Mouse (Mus musculus): ENCODE measurements around the gene Syncrip. TPM values are rescaled to one million over a fixed set of nuclear protein-coding genes. Genes with fewer than 3 reads are reported as not detected.

Syncrip gene
- total and polyA plus RNA-seq, 3 experiments: 125 to 162 (median 153) TPM

DNA sequence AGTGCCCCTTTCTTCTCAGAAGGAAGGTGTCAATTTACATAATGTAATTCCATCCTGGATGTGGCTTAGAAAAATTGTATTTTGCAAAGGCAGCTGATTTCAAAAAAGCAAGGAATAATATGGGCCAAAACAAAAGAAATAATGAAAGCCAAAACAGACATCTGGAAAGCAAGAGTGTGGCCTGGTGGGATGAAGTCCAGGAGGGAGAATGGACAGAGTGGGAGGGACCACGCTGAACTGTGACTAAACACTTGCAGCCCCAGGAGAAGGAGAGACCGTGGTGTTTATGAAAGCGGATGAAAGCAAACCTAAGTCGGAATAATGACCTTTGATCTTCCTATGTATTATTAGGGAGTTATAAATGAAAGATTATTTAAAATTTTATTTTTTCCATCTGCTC, 45.6 kb upstream of the Syncrip start:
- Histone ChIP-seq H3K4me1 (ENCODE audit: control insufficient read depth in 1 of 2, insufficient read depth in 2 of 2, low read length in 2 of 2) (peaks cover 2 to 9% of the 10 kb centered on the region in 2 experiments), H3K9ac (ENCODE audit: control insufficient read depth, low read depth, low read length, poor library complexity, severe bottlenecking) (no peak overlapping the region), H3K36me3 (ENCODE audit: control insufficient read depth in 1 of 2, insufficient read depth in 2 of 2, low read length in 2 of 2) (peaks cover 0 to 22% of the 10 kb centered on the region in 2 experiments; a peak in 2 of 4 replicates), H3K79me2 (ENCODE audit: control insufficient read depth, insufficient read depth, low read length, poor library complexity) (peaks cover 5% of the 10 kb centered on the region), H3K4me3 (ENCODE audit: control insufficient read depth in 1 of 2, insufficient read depth in 1 of 2, low read depth in 2 of 2, low read length in 2 of 2) (no peak overlapping the region), H3K9me3 (replicated peaks; ENCODE audit: insufficient read depth, low read length) (no peaks in the 10 kb centered on the region), H3K27ac (ENCODE audit: control insufficient read depth, low read depth, low read length) (no peak overlapping the region), H3K27me3 (ENCODE audit: control insufficient read depth in 1 of 2, insufficient read depth in 2 of 2, low read length in 2 of 2) (no peaks in the 10 kb centered on the region)
- DNase-seq (ENCODE audit: low read depth, low spot score): no peak
- TF ChIP-seq ZKSCAN1 (IDR thresholded peaks at IDR 0.05; ENCODE audit: low read depth, low read length) (no peak), USF2 (IDR thresholded peaks at IDR 0.05; ENCODE audit: borderline replicate concordance in 1 of 2, insufficient read depth in 1 of 2, low read depth in 1 of 2, low read length in 2 of 2) (no peak), JUND (IDR thresholded peaks at IDR 0.05; ENCODE audit: low read depth, low read length) (no peak), GABPA (IDR thresholded peaks at IDR 0.05; ENCODE audit: low read depth, low read length) (no peak), TAL1 (IDR thresholded peaks at IDR 0.05; ENCODE audit: low read length) (no peak), POLR2A (IDR thresholded peaks at IDR 0.05; ENCODE audit: control insufficient read depth in 1 of 2, insufficient read depth in 1 of 2, low read depth in 1 of 2, low read length in 2 of 2, poor library complexity in 1 of 2) (no peak), KAT2A (conservative IDR thresholded peaks at IDR 0.05; ENCODE audit: low read depth, low read length) (no peak), POLR2AphosphoS5 (IDR thresholded peaks at IDR 0.05; ENCODE audit: borderline replicate concordance, low read depth, low read length) (no peak), SIN3A (IDR thresholded peaks at IDR 0.05; ENCODE audit: low read length) (no peak), ETS1 (IDR thresholded peaks at IDR 0.05; ENCODE audit: low read depth, low read length) (no peak), CHD1 (IDR thresholded peaks at IDR 0.05; ENCODE audit: low read depth, low read length) (no peak), UBTF (IDR thresholded peaks at IDR 0.05; ENCODE audit: borderline replicate concordance, insufficient read depth, low read depth, low read length) (no peak), CTCF (IDR thresholded peaks at IDR 0.05 in 2 of 3, conservative IDR thresholded peaks at IDR 0.05 in 1 of 3; ENCODE audit: control insufficient read depth in 1 of 3, insufficient read depth in 1 of 3, low read depth in 2 of 3, low read length in 3 of 3, poor library complexity in 1 of 3, severe bottlenecking in 1 of 3) (no peak), RAD21 (IDR thresholded peaks at IDR 0.05; ENCODE audit: low read depth, low read length) (no peak), MEF2A (IDR thresholded peaks at IDR 0.05; ENCODE audit: extremely low read depth, insufficient replicate concordance, low read depth, low read length, poor library complexity, severe bottlenecking) (no peak), MAFK (IDR thresholded peaks at IDR 0.05; ENCODE audit: borderline replicate concordance, low read depth, low read length) (no peak)

DNA sequence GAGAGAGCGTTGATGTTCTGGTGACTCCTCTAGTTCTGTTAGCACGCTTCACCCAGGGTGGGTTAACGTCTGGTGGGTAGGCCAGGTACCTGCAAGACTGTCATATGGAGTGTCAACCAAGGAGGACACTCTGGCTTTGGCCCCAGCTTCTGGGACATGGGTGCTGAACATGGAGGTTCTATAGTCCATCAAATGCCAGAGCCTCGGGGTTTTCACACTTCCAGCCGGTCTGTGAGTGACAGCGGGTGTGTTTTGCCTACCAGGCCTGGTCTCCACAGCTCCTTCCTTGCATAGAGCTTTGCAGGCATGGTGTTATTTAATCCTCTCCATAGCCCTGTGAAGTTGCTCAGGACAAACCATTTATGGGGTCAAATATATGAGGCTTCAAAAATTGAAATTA, 43.0 kb upstream of the Syncrip start:
- H3K79me2 ChIP-seq (ENCODE audit: control insufficient read depth, insufficient read depth, low read length, poor library complexity): peaks cover 25% of the 10 kb centered on the region
- peaks cover 2 to 13% of the 10 kb centered on the region in 2 experiments for H3K4me1 ChIP-seq (ENCODE audit: control insufficient read depth in 1 of 2, insufficient read depth in 2 of 2, low read length in 2 of 2)
- H3K9ac ChIP-seq (ENCODE audit: control insufficient read depth, low read depth, low read length, poor library complexity, severe bottlenecking): no peak overlapping the region
- DNase-seq (ENCODE audit: low read depth, low spot score): no peak
- no peak for TF ChIP-seq MYB (IDR thresholded peaks at IDR 0.05; ENCODE audit: low read depth, low read length)
- TF ChIP-seq USF1 (IDR thresholded peaks at IDR 0.05; ENCODE audit: low read depth, low read length): no peak
- TF ChIP-seq JUND (IDR thresholded peaks at IDR 0.05; ENCODE audit: low read depth, low read length): no peak
- no peak for TF ChIP-seq ZMIZ1 (IDR thresholded peaks at IDR 0.05; ENCODE audit: low read depth, low read length)
- no peak for TF ChIP-seq POLR2A (IDR thresholded peaks at IDR 0.05; ENCODE audit: control insufficient read depth in 1 of 2, insufficient read depth in 1 of 2, low read depth in 1 of 2, low read length in 2 of 2, poor library complexity in 1 of 2)
- TF ChIP-seq ZKSCAN1 (IDR thresholded peaks at IDR 0.05; ENCODE audit: low read depth, low read length): no peak
- TF ChIP-seq HCFC1 (IDR thresholded peaks at IDR 0.05; ENCODE audit: low read depth, low read length): no peak
- no peak for TF ChIP-seq CTCF (IDR thresholded peaks at IDR 0.05 in 2 of 3, conservative IDR thresholded peaks at IDR 0.05 in 1 of 3; ENCODE audit: control insufficient read depth in 1 of 3, insufficient read depth in 1 of 3, low read depth in 2 of 3, low read length in 3 of 3, poor library complexity in 1 of 3, severe bottlenecking in 1 of 3)
- TF ChIP-seq NELFE (IDR thresholded peaks at IDR 0.05; ENCODE audit: low read depth, low read length): no peak
- TF ChIP-seq E2F4 (IDR thresholded peaks at IDR 0.05; ENCODE audit: borderline replicate concordance, low read depth, low read length): no peak
- no peak for TF ChIP-seq POLR2AphosphoS5 (IDR thresholded peaks at IDR 0.05; ENCODE audit: borderline replicate concordance, low read depth, low read length)
- TF ChIP-seq ZNF384 (IDR thresholded peaks at IDR 0.05; ENCODE audit: low read depth, low read length): no peak
- TF ChIP-seq GABPA (IDR thresholded peaks at IDR 0.05; ENCODE audit: low read depth, low read length): no peak
- TF ChIP-seq CHD1 (IDR thresholded peaks at IDR 0.05; ENCODE audit: low read depth, low read length): no peak
- TF ChIP-seq MYC (IDR thresholded peaks at IDR 0.05; ENCODE audit: low read depth, low read length): no peak
- no peak for TF ChIP-seq EP300 (IDR thresholded peaks at IDR 0.05; ENCODE audit: low read depth in 1 of 2, low read length in 2 of 2)
- TF ChIP-seq MAZ (IDR thresholded peaks at IDR 0.05; ENCODE audit: low read depth, low read length): no peak
- no peaks in the 10 kb centered on the region for H3K27me3 ChIP-seq (ENCODE audit: control insufficient read depth in 1 of 2, insufficient read depth in 2 of 2, low read length in 2 of 2)
- no peak overlapping the region for H3K4me3 ChIP-seq (ENCODE audit: control insufficient read depth in 1 of 2, insufficient read depth in 1 of 2, low read depth in 2 of 2, low read length in 2 of 2)
- no peak overlapping the region for H3K27ac ChIP-seq (ENCODE audit: control insufficient read depth, low read depth, low read length)
- no peaks in the 10 kb centered on the region for H3K9me3 ChIP-seq (replicated peaks; ENCODE audit: insufficient read depth, low read length)
- peaks cover 4 to 28% of the 10 kb centered on the region in 2 experiments for H3K36me3 ChIP-seq (ENCODE audit: control insufficient read depth in 1 of 2, insufficient read depth in 2 of 2, low read length in 2 of 2)

All from MEL (cell line).